Mouse (Mus musculus): Measurements from ENCODE around the gene Cfl2. TPM values are rescaled to one million over a fixed set of nuclear protein-coding genes. Genes with fewer than 3 reads are reported as not detected.
"Not testable (repeated sequence)": the region's sequence is repeated elsewhere in the genome, so short reads cannot be mapped to it uniquely, and the experiment has no call there.

The Cfl2 gene
- polyA plus RNA-seq (2016; fragmentation: Nextera tagmentation; extraction: Ambion mirVana): 299 and 335 TPM in 2 replicates

GRCm38 (mm10) chr12:54862606-54863535, at the start of gene Cfl2:
Cfl2 (minus strand) TSS chr12:54862877.
- peak; percentile 94 for DNase-seq (ENCODE audit: low spot score)
- WGBS: under 1% methylated on average over 80 of the region's 82 CpGs
- Histone ChIP-seq H3K36me3 (peaks cover 23% of the 10 kb centered on the region), H3K27ac (peak within 1 kb of the TSS; percentile 100), H3K4me3 (peak within 1 kb of the TSS; percentile 98), H3K4me1 (peaks cover 18% of the 10 kb centered on the region; the same call in 1 of the 2 replicates), H3K27me3 (ENCODE audit: insufficient read depth, poor library complexity, severe bottlenecking) (no peaks in the 10 kb centered on the region), H3K9me3 (no peaks in the 10 kb centered on the region)

GRCm38 (mm10) chr12:54910387-54910786, 47.7 kb upstream of the Cfl2 start:
- no peaks in the 10 kb centered on the region for H3K4me1 ChIP-seq
- no peaks in the 10 kb centered on the region for H3K9me3 ChIP-seq
- peaks cover 60% of the 10 kb centered on the region for H3K36me3 ChIP-seq
- no peak for DNase-seq (ENCODE audit: low spot score)
- no peaks in the 10 kb centered on the region for H3K27me3 ChIP-seq (ENCODE audit: insufficient read depth, poor library complexity, severe bottlenecking)
- no peak overlapping the region for H3K4me3 ChIP-seq
- no peak overlapping the region for H3K27ac ChIP-seq
- 88% methylated on average over 3 of the region's 3 CpGs for WGBS

GRCm38 (mm10) chr12:54892559-54892958, 29.9 kb upstream of the Cfl2 start:
- not testable (repeated sequence) for H3K27ac ChIP-seq; H3K9me3 ChIP-seq; H3K27me3 ChIP-seq (ENCODE audit: insufficient read depth, poor library complexity, severe bottlenecking); H3K4me3 ChIP-seq; DNase-seq (ENCODE audit: low spot score); H3K4me1 ChIP-seq
- WGBS: 68% methylated on average over 2 of the region's 2 CpGs
- peaks cover 32% of the 10 kb centered on the region for H3K36me3 ChIP-seq

- Histone ChIP-seq H3K4me1 (0 out of 2 replicates have a peak, but pooled peaks cover 4% of the 10 kb centered on the region), H3K36me3 (peaks cover 17% of the 10 kb centered on the region), H3K27me3 (ENCODE audit: insufficient read depth, poor library complexity, severe bottlenecking) (no peaks in the 10 kb centered on the region), H3K4me3 (no peak overlapping the region), H3K27ac (no peak overlapping the region), H3K9me3 (no peaks in the 10 kb centered on the region)
- 96% methylated on average over 2 of the region's 2 CpGs for WGBS
- no peak for DNase-seq (ENCODE audit: low spot score)
Observed at GRCm38 (mm10) chr12:54890426-54890825, 27.7 kb upstream of the Cfl2 start.

GRCm38 (mm10) chr12:54887580-54888127, 25.0 kb upstream of the Cfl2 start:
- DNase-seq (ENCODE audit: low spot score): no peak
- WGBS: 88% methylated on average over 4 of the region's 4 CpGs
- no peak overlapping the region for H3K4me3 ChIP-seq

GRCm38 (mm10) chr12:54879630-54880029, 17.0 kb upstream of the Cfl2 start:
- DNase-seq (ENCODE audit: low spot score): no peak
- H3K9me3 ChIP-seq: no peaks in the 10 kb centered on the region
- no peak overlapping the region for H3K4me3 ChIP-seq
- H3K27ac ChIP-seq: no peak overlapping the region
- peaks cover 6% of the 10 kb centered on the region for H3K4me1 ChIP-seq
- no peaks in the 10 kb centered on the region for H3K36me3 ChIP-seq
- no peaks in the 10 kb centered on the region for H3K27me3 ChIP-seq (ENCODE audit: insufficient read depth, poor library complexity, severe bottlenecking)
- 10% methylated on average over 6 of the region's 6 CpGs for WGBS

More at GRCm38 (mm10) chr12:54887580-54888127, 25.0 kb upstream of the Cfl2 start:
- H3K4me1 ChIP-seq: 0 out of 2 replicates have a peak, but pooled peaks cover 4% of the 10 kb centered on the region
- H3K27ac ChIP-seq: no peak overlapping the region
- H3K36me3 ChIP-seq: peaks cover 11% of the 10 kb centered on the region
- H3K9me3 ChIP-seq: no peaks in the 10 kb centered on the region
- H3K27me3 ChIP-seq (ENCODE audit: insufficient read depth, poor library complexity, severe bottlenecking): no peaks in the 10 kb centered on the region

- no peak overlapping the region for H3K27ac ChIP-seq
- WGBS: 68% methylated on average over 5 of the region's 5 CpGs
- no peaks in the 10 kb centered on the region for H3K36me3 ChIP-seq
- H3K9me3 ChIP-seq: no peaks in the 10 kb centered on the region
- H3K27me3 ChIP-seq (ENCODE audit: insufficient read depth, poor library complexity, severe bottlenecking): no peaks in the 10 kb centered on the region
- no peak for DNase-seq (ENCODE audit: low spot score)
- H3K4me1 ChIP-seq: peaks cover 6% of the 10 kb centered on the region
- no peak overlapping the region for H3K4me3 ChIP-seq
Observed at GRCm38 (mm10) chr12:54879211-54879610, 16.5 kb upstream of the Cfl2 start.

- no peaks in the 10 kb centered on the region for H3K9me3 ChIP-seq
- WGBS: 68% methylated on average over 1 of the region's 1 CpGs
- H3K27ac ChIP-seq: no peak overlapping the region
- H3K4me1 ChIP-seq: peaks cover 6% of the 10 kb centered on the region
- no peak for DNase-seq (ENCODE audit: low spot score)
- no peak overlapping the region for H3K4me3 ChIP-seq
- H3K36me3 ChIP-seq: no peaks in the 10 kb centered on the region
- no peaks in the 10 kb centered on the region for H3K27me3 ChIP-seq (ENCODE audit: insufficient read depth, poor library complexity, severe bottlenecking)
Observed at GRCm38 (mm10) chr12:54877875-54878274, 15.2 kb upstream of the Cfl2 start.

- Histone ChIP-seq H3K27ac (no peak overlapping the region), H3K9me3 (no peaks in the 10 kb centered on the region), H3K27me3 (ENCODE audit: insufficient read depth, poor library complexity, severe bottlenecking) (no peaks in the 10 kb centered on the region), H3K36me3 (no peaks in the 10 kb centered on the region), H3K4me1 (peaks cover 6% of the 10 kb centered on the region), H3K4me3 (no peak overlapping the region)
- WGBS: 36% methylated on average over 5 of the region's 5 CpGs
- no peak for DNase-seq (ENCODE audit: low spot score)
Observed at GRCm38 (mm10) chr12:54876879-54877278, 14.2 kb upstream of the Cfl2 start.

GRCm38 (mm10) chr12:54874711-54875110, 12.0 kb upstream of the Cfl2 start:
- no peak overlapping the region for H3K4me3 ChIP-seq
- H3K27me3 ChIP-seq (ENCODE audit: insufficient read depth, poor library complexity, severe bottlenecking): no peaks in the 10 kb centered on the region
- peak overlapping the region; percentile 69 for H3K27ac ChIP-seq
- H3K4me1 ChIP-seq: peaks cover 6% of the 10 kb centered on the region
- WGBS: 60% methylated on average over 6 of the region's 6 CpGs
- peak; percentile 80 for DNase-seq (ENCODE audit: low spot score)
- H3K9me3 ChIP-seq: no peaks in the 10 kb centered on the region
- no peaks in the 10 kb centered on the region for H3K36me3 ChIP-seq

- H3K27me3 ChIP-seq (ENCODE audit: insufficient read depth, poor library complexity, severe bottlenecking): no peaks in the 10 kb centered on the region
- peaks cover 31% of the 10 kb centered on the region for H3K36me3 ChIP-seq
- H3K4me3 ChIP-seq: peak overlapping the region; percentile 98
- H3K9me3 ChIP-seq: no peaks in the 10 kb centered on the region
- peak; percentile 77 for DNase-seq (ENCODE audit: low spot score)
- peak overlapping the region; percentile 100 for H3K27ac ChIP-seq
- peaks cover 21% of the 10 kb centered on the region; the same call in 1 of the 2 replicates for H3K4me1 ChIP-seq
- 0% methylated on average over 36 of the region's 36 CpGs for WGBS
Observed at GRCm38 (mm10) chr12:54861991-54862605, 579 bp downstream of the Cfl2 start.

GRCm38 (mm10) chr12:54859531-54859930, 3.1 kb downstream of the Cfl2 start:
- no peaks in the 10 kb centered on the region for H3K27me3 ChIP-seq (ENCODE audit: insufficient read depth, poor library complexity, severe bottlenecking)
- H3K4me1 ChIP-seq: peaks cover 24% of the 10 kb centered on the region; the same call in 1 of the 2 replicates
- H3K27ac ChIP-seq: no peak overlapping the region
- peaks cover 43% of the 10 kb centered on the region for H3K36me3 ChIP-seq
- H3K9me3 ChIP-seq: no peaks in the 10 kb centered on the region
- 57% methylated on average over 6 of the region's 6 CpGs for WGBS
- H3K4me3 ChIP-seq: no peak overlapping the region
- DNase-seq (ENCODE audit: low spot score): no peak

GRCm38 (mm10) chr12:54850551-54850950, 12.1 kb downstream of the Cfl2 start:
- no peak for DNase-seq (ENCODE audit: low spot score)
- no peaks in the 10 kb centered on the region for H3K27me3 ChIP-seq (ENCODE audit: insufficient read depth, poor library complexity, severe bottlenecking)
- H3K4me3 ChIP-seq: no peak overlapping the region
- peaks cover 5% of the 10 kb centered on the region for H3K4me1 ChIP-seq
- H3K36me3 ChIP-seq: peaks cover 8% of the 10 kb centered on the region
- H3K9me3 ChIP-seq: no peaks in the 10 kb centered on the region
- peak overlapping the region; percentile 59; the same call in 1 of the 2 replicates for H3K27ac ChIP-seq
- 66% methylated on average over 2 of the region's 2 CpGs for WGBS
